Mouse (Mus musculus): ENCODE measurements around the gene G0s2. TPM values are rescaled to one million over a fixed set of nuclear protein-coding genes. Genes with fewer than 3 reads are reported as not detected.

Gene G0s2
- total RNA-seq, 2 experiments from 2014 or later: 64.5 to 74.4 TPM

DNA sequence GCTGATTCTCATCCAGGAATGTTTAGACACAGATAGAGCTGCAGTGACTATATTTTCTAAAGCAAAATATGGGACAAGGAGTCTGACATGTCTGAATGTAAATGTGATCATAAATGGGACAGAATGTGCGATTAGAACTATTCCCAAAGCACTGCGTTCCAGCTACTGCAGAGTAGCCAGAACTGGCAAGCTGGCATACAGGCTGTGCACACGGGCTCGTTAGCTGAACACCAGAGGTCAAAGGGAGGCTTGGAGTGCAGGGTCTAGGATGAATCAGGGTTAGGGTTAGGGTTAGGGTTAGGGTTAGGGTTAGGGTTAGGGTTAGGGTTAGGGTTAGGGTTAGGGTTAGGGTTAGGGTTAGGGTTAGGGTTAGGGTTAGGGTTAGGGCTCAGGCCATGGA lies 45.5 kb downstream of the G0s2 start:
- no peak for DNase-seq (ENCODE audit: low spot score)
- intact Hi-C loops (cut with DNase I): no loop called here

DNA sequence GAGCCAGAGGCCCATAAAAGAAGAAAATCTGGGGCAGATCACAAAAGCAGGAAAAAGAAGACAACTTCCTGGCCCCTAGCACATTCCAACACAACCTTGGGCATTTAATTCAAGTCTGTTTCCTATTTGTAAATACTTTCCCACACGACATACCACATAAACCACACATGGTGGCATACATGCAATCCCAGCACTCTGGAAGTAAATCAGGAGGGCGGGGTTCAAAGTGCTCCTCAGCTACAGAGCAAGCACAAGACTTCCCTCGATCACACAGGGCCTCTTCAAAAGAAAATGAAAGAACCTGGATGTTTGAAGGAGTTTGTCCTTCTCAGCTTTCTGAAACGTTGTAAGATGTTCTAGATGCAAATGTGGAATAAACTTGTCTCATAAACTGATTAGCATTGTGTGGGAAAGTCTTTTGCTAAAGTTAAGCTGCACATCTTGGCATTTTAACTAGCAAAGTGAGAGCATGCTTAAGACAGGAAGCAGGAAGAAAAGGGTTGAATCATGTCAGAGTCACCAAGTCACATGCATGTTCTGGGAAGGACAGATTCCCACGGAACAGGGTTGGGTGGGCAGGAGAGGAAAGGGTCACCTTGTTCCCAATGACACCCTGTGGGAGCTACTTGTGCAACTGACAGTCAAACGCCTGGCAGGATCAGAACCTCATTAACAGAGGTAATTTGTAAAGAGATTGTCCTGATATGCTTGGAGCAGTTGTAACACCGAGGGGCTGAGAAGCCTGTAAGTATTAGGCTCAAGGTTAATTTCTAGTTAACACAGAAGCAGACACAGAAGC lies 46.1 kb downstream of the G0s2 start:
- intact Hi-C loops (cut with DNase I): no loop called here
- DNase-seq (ENCODE audit: low spot score): no peak

- DNase-seq (ENCODE audit: low spot score): no peak
- intact Hi-C loops (cut with DNase I): no loop called here
Measured at GRCm38 (mm10) chr1:193226114-193226513, 46.9 kb downstream of the G0s2 start.

DNA sequence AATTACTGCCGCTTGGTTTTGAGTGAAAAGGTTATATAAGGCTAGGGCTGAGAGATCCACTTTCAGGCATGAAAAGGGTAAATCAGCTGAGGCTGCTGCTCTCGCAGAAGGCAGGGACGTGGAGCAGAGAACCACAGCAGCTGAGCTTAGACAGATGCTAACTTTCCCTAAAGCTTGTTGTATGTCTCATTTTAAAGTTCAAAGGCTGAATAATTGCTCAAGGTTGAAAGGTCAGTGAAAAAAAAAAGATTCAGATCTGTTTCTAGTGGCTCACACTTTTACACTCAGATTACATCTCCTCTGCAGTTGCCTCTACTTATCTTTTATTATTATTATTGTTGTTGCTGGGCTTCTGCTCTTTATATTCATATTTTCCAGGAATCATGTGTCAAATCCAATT lies 47.5 kb downstream of the G0s2 start:
- intact Hi-C loops (cut with DNase I): no loop called here
- no peak for DNase-seq (ENCODE audit: low spot score)

Other genes starting within 250 kb of the G0s2 start
- gene Syt14, start 237.4 kb downstream of the G0s2 start, total RNA-seq (2021): under 1 TPM; 0.23 to 0.42 TPM
- 1 to 10 TPM; 8.2 to 9.5 TPM for gene Diexf, start 142.9 kb downstream of the G0s2 start, total RNA-seq (2021)
- 1 to 10 TPM; 2.4 to 3.5 TPM for gene Irf6, start 120.1 kb downstream of the G0s2 start, total RNA-seq (2021)
- gene A130010J15Rik, start 105.2 kb downstream of the G0s2 start, total RNA-seq (2021): 1 to 10 TPM; 2.9 to 3.0 TPM
- gene Traf3ip3, start 71.5 kb downstream of the G0s2 start, total RNA-seq (2021): 1 to 10 TPM; 1.1 to 1.4 TPM
- 10 to 100 TPM; 13.7 to 14.9 TPM for gene Lamb3, start 65.5 kb downstream of the G0s2 start, total RNA-seq (2021)
- 1 to 10 TPM; 6.7 to 7.2 TPM for gene Hsd11b1, start 9.1 kb downstream of the G0s2 start, total RNA-seq (2021)
- under 1 TPM; 0.39 to 0.62 TPM for gene Camk1g, start 97.1 kb upstream of the G0s2 start, total RNA-seq (2021)